Mouse (Mus musculus) liver, postnatal 0 days (tissue): ENCODE results near the gene Nr6a1.

Experiments
- CTCF ChIP-seq: sonication (generic); IDR thresholded peaks from 2 replicates; pipeline ENCODE4 v1.5.1; 2016; ENCODE audit warnings: antibody characterized with exemption, low read depth
- EP300 ChIP-seq: IDR thresholded peaks from 2 replicates; pipeline ENCODE4 v1.6.1; 2016; ENCODE audit warnings: antibody characterized with exemption, low read depth, mild to moderate bottlenecking

DNA sequence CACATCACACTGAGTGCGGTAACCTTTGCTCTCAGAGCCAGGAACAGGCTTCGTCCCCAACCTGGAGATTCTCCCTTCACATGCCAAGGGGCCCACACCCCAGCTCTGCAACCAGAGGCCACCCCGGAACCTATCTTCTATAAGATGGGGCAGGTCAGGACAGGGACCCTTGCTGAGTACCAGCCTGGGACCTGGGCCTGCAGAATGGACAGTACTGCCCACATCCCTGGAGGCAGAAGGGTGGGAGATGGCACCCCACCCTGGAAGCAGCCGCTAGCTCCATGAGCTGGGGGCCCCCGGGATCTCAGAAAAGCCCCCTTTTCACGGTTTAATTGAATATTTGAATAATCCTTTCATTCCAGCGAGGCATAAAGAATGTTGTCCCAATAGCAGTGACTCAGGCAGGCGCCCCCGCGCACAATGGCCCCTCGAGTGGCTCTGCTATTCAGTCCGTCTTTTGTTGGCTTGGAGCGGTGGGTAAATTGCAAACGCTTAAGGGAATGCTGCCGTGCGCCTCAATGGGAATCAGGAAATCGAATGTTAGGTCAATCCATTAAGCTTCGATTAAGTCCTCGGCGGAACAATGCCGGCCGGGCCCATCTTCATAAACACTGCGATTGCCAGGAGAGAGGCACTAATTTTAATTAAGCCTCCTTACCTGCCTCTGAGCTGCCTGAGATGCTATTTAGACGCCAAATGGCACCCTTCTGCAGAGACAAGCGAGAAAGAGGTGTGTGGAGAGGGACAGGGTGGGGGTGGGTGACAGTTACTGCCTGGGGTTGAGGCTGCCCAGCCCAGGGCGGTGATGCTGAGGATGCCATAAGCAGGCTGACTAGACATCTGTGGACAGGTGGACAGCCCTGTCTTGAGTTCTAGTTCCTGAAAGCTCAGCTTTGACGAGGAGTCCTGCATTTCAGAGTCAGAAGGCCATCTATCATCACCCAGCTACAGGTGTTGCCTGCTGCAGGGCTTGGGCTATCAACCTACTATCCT lies 230.1 kb downstream of the Nr6a1 start:
- TF ChIP-seq CTCF (no peak), EP300 (no peak)
